Mouse (Mus musculus): Measurements from ENCODE around the gene Wipf1.

- no peak for TF ChIP-seq CTCF (IDR thresholded peaks at IDR 0.05; ENCODE audit: control insufficient read depth, insufficient read depth, low read length)
- TF ChIP-seq POLR2A (IDR thresholded peaks at IDR 0.05; ENCODE audit: borderline replicate concordance, control insufficient read depth, low read depth, low read length) = no peak
These were observed 124.6 kb downstream of the Wipf1 start for GRCm38 (mm10) chr2:73404980-73405379.
